Mouse (Mus musculus): ENCODE results near the gene Plcl1. TPM values are rescaled to one million over a fixed set of nuclear protein-coding genes. Genes with fewer than 3 reads are reported as not detected.

Plcl1 gene
- total RNA-seq, 2 experiments from 2014 or later, result 2.9 to 4.1 TPM

- intact Hi-C loops (cut with DNase I), result no loop called here
These were observed 194.8 kb downstream of the Plcl1 start for GRCm38 (mm10) chr1:55600496-55600895.

GRCm38 (mm10) chr1:55604593-55604992, 198.9 kb downstream of the Plcl1 start:
- DNase-seq, result no peak
- intact Hi-C loops (cut with DNase I), result no loop called here

More at GRCm38 (mm10) chr1:55600496-55600895, 194.8 kb downstream of the Plcl1 start:
- peak in 1 of 2 experiments; percentile 42 for DNase-seq

GRCm38 (mm10) chr1:55605450-55605849, 199.7 kb downstream of the Plcl1 start:
- intact Hi-C loops (cut with DNase I), result no loop called here
- DNase-seq, result no peak

- no peak for DNase-seq
- intact Hi-C loops (cut with DNase I), result no loop called here
These were observed 200.2 kb downstream of the Plcl1 start for GRCm38 (mm10) chr1:55605956-55606355.

GRCm38 (mm10) chr1:55606405-55606804, 200.7 kb downstream of the Plcl1 start:
- intact Hi-C loops (cut with DNase I), result no loop called here

GRCm38 (mm10) chr1:55612759-55613328, 207.1 kb downstream of the Plcl1 start:
- no peak for DNase-seq
- intact Hi-C loops (cut with DNase I), result no loop called here

More at GRCm38 (mm10) chr1:55606405-55606804, 200.7 kb downstream of the Plcl1 start:
- DNase-seq, result no peak

- intact Hi-C loops (cut with DNase I), result no loop called here
- DNase-seq, result no peak
These were observed 212.1 kb downstream of the Plcl1 start for GRCm38 (mm10) chr1:55617857-55618256.

- DNase-seq, result peak in 1 of 2 experiments; percentile 27
- intact Hi-C loops (cut with DNase I), result no loop called here
These were observed 213.0 kb downstream of the Plcl1 start for GRCm38 (mm10) chr1:55618617-55619286.

GRCm38 (mm10) chr1:55631496-55631895, 225.8 kb downstream of the Plcl1 start:
- no peak for DNase-seq
- intact Hi-C loops (cut with DNase I), result no loop called here

GRCm38 (mm10) chr1:55632024-55632423, 226.3 kb downstream of the Plcl1 start:
- intact Hi-C loops (cut with DNase I), result no loop called here
- DNase-seq, result no peak

GRCm38 (mm10) chr1:55633326-55633725, 227.6 kb downstream of the Plcl1 start:
- intact Hi-C loops (cut with DNase I), result no loop called here
- no peak for DNase-seq

GRCm38 (mm10) chr1:55659518-55660210, 253.9 kb downstream of the Plcl1 start:
- no peak for DNase-seq
- intact Hi-C loops (cut with DNase I), result no loop called here

- DNase-seq, result no peak
- intact Hi-C loops (cut with DNase I), result no loop called here
These were observed 255.7 kb downstream of the Plcl1 start for GRCm38 (mm10) chr1:55661381-55661780.

- no peak for DNase-seq
- intact Hi-C loops (cut with DNase I), result no loop called here
These were observed 259.6 kb downstream of the Plcl1 start for GRCm38 (mm10) chr1:55665137-55665827.

- intact Hi-C loops (cut with DNase I), result no loop called here
- DNase-seq, result no peak
These were observed 260.3 kb downstream of the Plcl1 start for GRCm38 (mm10) chr1:55665828-55666673.

GRCm38 (mm10) chr1:55666798-55667197, 261.1 kb downstream of the Plcl1 start:
- DNase-seq, result no peak
- intact Hi-C loops (cut with DNase I), result no loop called here

GRCm38 (mm10) chr1:55668622-55669237, 263.0 kb downstream of the Plcl1 start:
- intact Hi-C loops (cut with DNase I), result no loop called here
- DNase-seq, result no peak

GRCm38 (mm10) chr1:55682676-55683075, 277.0 kb downstream of the Plcl1 start:
- intact Hi-C loops (cut with DNase I), result no loop called here
- DNase-seq, result no peak

- DNase-seq, result no peak
- intact Hi-C loops (cut with DNase I), result no loop called here
These were observed 280.5 kb downstream of the Plcl1 start for GRCm38 (mm10) chr1:55686261-55686660.
